Mouse (Mus musculus) G1E (cell line): ENCODE data around the gene Mtcl1. TPM values are rescaled to one million over a fixed set of nuclear protein-coding genes. Genes with fewer than 3 reads are reported as not detected.

ENCODE experiments used
- ATAC-seq: 2 replicates; pipeline ENCODE4 v1.8.0; 2016; ENCODE audit warnings: mild to moderate bottlenecking; ENCODE audit not compliant: insufficient number of reproducible peaks, poor library complexity, low FRiP score, severe bottlenecking; ENCODE audit errors: extremely low read depth
- DNase-seq: peaks from one replicate; pipeline ENCODE4 v3.0.0; 2012; ENCODE audit warnings: low spot score
- H3K27me3 ChIP-seq: 2 replicates; pipeline ENCODE4 v1.6.1; 2012; ENCODE audit warnings: mild to moderate bottlenecking, low read length, inconsistent platforms; ENCODE audit not compliant: insufficient read depth
- H3K36me3 ChIP-seq: replicated peaks from 2 replicates; pipeline ENCODE3; 2012; ENCODE audit warnings: mild to moderate bottlenecking, inconsistent platforms
- H3K4me1 ChIP-seq: 2 replicates; pipeline ENCODE4 v1.6.1; 2012; ENCODE audit warnings: low read depth, low read length, inconsistent platforms, mixed read lengths; ENCODE audit not compliant: insufficient read depth
- H3K4me3 ChIP-seq: 2 replicates; pipeline ENCODE4 v1.5.1; 2012; ENCODE audit warnings: low read depth, mild to moderate bottlenecking, inconsistent platforms, low read length, moderate library complexity, mixed read lengths
- H3K9me3 ChIP-seq: replicated peaks from 2 replicates; pipeline ENCODE4 v1.6.1; 2012; ENCODE audit warnings: inconsistent platforms
- CTCF ChIP-seq: IDR thresholded peaks from 2 replicates; pipeline ENCODE4 v1.5.1; 2012; ENCODE audit warnings: low read depth, low read length, inconsistent platforms, mixed read lengths
- GATA1 ChIP-seq: IDR thresholded peaks from 2 replicates; pipeline ENCODE4 v1.6.1; 2012; ENCODE audit warnings: borderline replicate concordance, low read length, inconsistent platforms, mixed read lengths
- GATA2 ChIP-seq: IDR thresholded peaks from 2 replicates; pipeline ENCODE4 v1.6.1; 2012; ENCODE audit warnings: low read depth, low read length, inconsistent platforms, borderline replicate concordance
- POLR2AphosphoS5 ChIP-seq: IDR thresholded peaks from 2 replicates; pipeline ENCODE4 v1.6.1; 2012; ENCODE audit warnings: low read depth, low read length, inconsistent platforms; ENCODE audit not compliant: insufficient replicate concordance
- TAL1 ChIP-seq: conservative IDR thresholded peaks from 2 replicates; pipeline ENCODE4 v1.6.1; 2012; ENCODE audit warnings: low read depth, low read length, inconsistent platforms, mixed read lengths
- polyA plus RNA-seq: library from polyadenylated mRNA; stranded (reverse); fragments of >175 nt; gene quantifications from 2 replicates; pipeline ENCODE4 v1.2.3, GENCODE M21; 2012
- total RNA-seq, 2 experiments: library from RNA; stranded (forward) in 1 of 2; stranded (reverse) in 1 of 2; fragments of 200-1000 nt in 1 of 2; fragments of >200 nt in 1 of 2; fragmentation: Nextera tagmentation in 1 of 2; gene quantifications; 2 replicates each; pipeline ENCODE4 v1.2.3; 2014 to 2017

Gene Mtcl1
- total and polyA plus RNA-seq, 3 experiments: 0.11 TPM; not detected in 2

GRCm38 (mm10) chr17:66484965-66485364, 35.4 kb upstream of the Mtcl1 start:
- no peaks in the 10 kb centered on the region; the same call in 1 of the 2 replicates for H3K27me3 ChIP-seq
- DNase-seq (no peak), ATAC-seq (no peak)
- no peak overlapping the region for H3K4me3 ChIP-seq
- TF ChIP-seq GATA2 (no peak), GATA1 (no peak), CTCF (no peak), TAL1 (no peak), POLR2AphosphoS5 (no peak)
- no peaks in the 10 kb centered on the region for H3K4me1 ChIP-seq
- no peaks in the 10 kb centered on the region for H3K36me3 ChIP-seq
- H3K9me3 ChIP-seq: peaks cover 7% of the 10 kb centered on the region

- Histone ChIP-seq H3K4me3 (no peak overlapping the region), H3K4me1 (no peaks in the 10 kb centered on the region), H3K36me3 (no peaks in the 10 kb centered on the region), H3K9me3 (peaks cover 13% of the 10 kb centered on the region), H3K27me3 (no peaks in the 10 kb centered on the region; the same call in 1 of the 2 replicates)
- ATAC-seq: no peak
- no peak for DNase-seq
- TF ChIP-seq CTCF: no peak
- TF ChIP-seq POLR2AphosphoS5: no peak
- no peak for TF ChIP-seq GATA2
- no peak for TF ChIP-seq GATA1
- no peak for TF ChIP-seq TAL1
These were observed 34.3 kb upstream of the Mtcl1 start for GRCm38 (mm10) chr17:66483651-66484454.

GRCm38 (mm10) chr17:66481295-66481694, 31.7 kb upstream of the Mtcl1 start:
- no peaks in the 10 kb centered on the region for H3K4me1 ChIP-seq
- DNase-seq (no peak), ATAC-seq (no peak)
- H3K36me3 ChIP-seq: no peaks in the 10 kb centered on the region
- TF ChIP-seq TAL1 (no peak), GATA2 (no peak), GATA1 (no peak), CTCF (no peak)
- peaks cover 15% of the 10 kb centered on the region for H3K9me3 ChIP-seq
- H3K27me3 ChIP-seq: no peaks in the 10 kb centered on the region; the same call in 1 of the 2 replicates
- H3K4me3 ChIP-seq: no peak overlapping the region

DNA sequence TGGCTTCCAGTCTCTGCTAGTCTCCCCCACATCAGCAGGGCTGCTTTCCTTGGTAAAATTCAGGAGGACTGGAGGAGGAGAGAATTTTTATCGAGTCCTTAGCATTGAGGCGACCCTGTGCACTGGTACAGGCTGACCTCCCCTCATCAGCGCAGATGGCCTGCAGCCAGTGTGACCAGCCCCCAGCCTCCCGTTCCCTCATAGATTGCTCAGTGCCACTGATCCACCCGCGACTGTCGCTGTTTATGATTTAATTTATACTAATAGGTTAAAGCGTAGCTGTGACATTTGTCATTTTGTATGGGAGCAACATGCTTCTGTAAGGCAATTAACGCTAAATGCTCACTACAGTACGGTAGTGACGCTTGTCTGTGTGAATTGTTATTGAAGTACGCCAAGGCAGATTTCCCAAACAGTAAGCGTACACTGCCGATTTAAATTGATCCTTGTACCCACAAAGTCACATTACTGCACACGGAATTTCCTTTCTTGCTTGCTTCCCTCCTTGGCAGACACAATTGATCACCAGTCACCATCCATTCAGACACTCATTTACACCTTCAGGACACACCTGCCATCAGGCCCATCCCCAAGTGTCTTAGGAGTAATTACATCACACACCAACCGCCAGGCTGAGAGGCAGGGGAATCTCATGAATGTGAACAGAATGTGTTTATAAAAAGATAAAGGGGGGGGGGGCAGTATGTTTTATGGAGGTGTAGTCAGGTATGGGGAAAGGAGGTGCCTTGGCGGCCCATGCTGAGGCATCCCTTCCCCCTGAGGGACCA, 31.1 kb upstream of the Mtcl1 start:
- peaks cover 17% of the 10 kb centered on the region for H3K9me3 ChIP-seq
- ATAC-seq: no peak
- no peak overlapping the region for H3K4me3 ChIP-seq
- no peaks in the 10 kb centered on the region for H3K4me1 ChIP-seq
- no peak for TF ChIP-seq CTCF
- H3K36me3 ChIP-seq: no peaks in the 10 kb centered on the region
- DNase-seq: no peak
- no peaks in the 10 kb centered on the region; the same call in 1 of the 2 replicates for H3K27me3 ChIP-seq

GRCm38 (mm10) chr17:66479813-66480490, 30.4 kb upstream of the Mtcl1 start:
- ATAC-seq (no peak), DNase-seq (no peak)
- peaks cover 21% of the 10 kb centered on the region for H3K9me3 ChIP-seq
- no peaks in the 10 kb centered on the region for H3K4me1 ChIP-seq
- H3K27me3 ChIP-seq: no peaks in the 10 kb centered on the region; the same call in 1 of the 2 replicates
- H3K4me3 ChIP-seq: no peak overlapping the region
- TF ChIP-seq TAL1: no peak
- no peak for TF ChIP-seq GATA1
- TF ChIP-seq CTCF: no peak
- no peak for TF ChIP-seq POLR2AphosphoS5
- no peak for TF ChIP-seq GATA2
- H3K36me3 ChIP-seq: no peaks in the 10 kb centered on the region

DNA sequence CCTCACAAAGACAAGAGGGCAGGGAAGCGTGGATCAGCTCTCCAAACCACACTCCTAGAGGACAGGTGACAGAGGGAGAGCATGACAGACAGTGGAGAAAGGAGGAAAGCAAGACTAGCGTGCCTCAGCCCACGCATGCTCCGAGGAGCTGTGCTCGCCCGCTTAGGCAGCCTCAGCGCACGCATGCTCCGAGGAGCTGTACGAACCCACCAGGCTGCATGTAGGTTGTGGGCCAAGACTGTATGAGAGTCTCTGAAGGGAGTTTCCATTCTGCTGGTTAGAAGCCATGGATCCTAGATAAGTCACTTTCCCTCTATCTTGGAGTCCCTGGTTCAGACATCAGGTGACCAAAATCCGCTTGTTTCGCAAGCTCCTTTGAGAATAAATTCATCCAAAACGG, 29.8 kb upstream of the Mtcl1 start:
- Histone ChIP-seq H3K4me3 (peak overlapping the region; percentile 33; the same call in 1 of the 2 replicates), H3K36me3 (no peaks in the 10 kb centered on the region), H3K27me3 (no peaks in the 10 kb centered on the region; the same call in 1 of the 2 replicates), H3K9me3 (peaks cover 27% of the 10 kb centered on the region), H3K4me1 (no peaks in the 10 kb centered on the region)
- no peak for DNase-seq
- no peak for TF ChIP-seq POLR2AphosphoS5
- ATAC-seq: no peak
